Mouse (Mus musculus): Measurements from ENCODE around the gene Phf19. TPM values are rescaled to one million over a fixed set of nuclear protein-coding genes. Genes with fewer than 3 reads are reported as not detected.
A peak's percentile ranks its signal among the peaks of the same experiment; 100 is the strongest.

Gene Phf19
- total RNA-seq (2021): 1 to 10 TPM in 1 of 2 experiments, under 1 TPM in 1; 0.29 to 1.4 TPM

- intact Hi-C loops (cut with DNase I): no loop called here
- DNase-seq (ENCODE audit: low spot score in 2 of 2): peak in 1 of 2 experiments; percentile 7
These were observed at the start of gene Phf19 for GRCm38 (mm10) chr2:34913218-34914068. Gene Phf19, minus strand, starts transcription at chr2:34914026.

- intact Hi-C loops (cut with DNase I): no loop called here
- DNase-seq (ENCODE audit: low spot score in 2 of 2): no peak
These were observed 49.6 kb upstream of the Phf19 start for GRCm38 (mm10) chr2:34963371-34963956.

DNA sequence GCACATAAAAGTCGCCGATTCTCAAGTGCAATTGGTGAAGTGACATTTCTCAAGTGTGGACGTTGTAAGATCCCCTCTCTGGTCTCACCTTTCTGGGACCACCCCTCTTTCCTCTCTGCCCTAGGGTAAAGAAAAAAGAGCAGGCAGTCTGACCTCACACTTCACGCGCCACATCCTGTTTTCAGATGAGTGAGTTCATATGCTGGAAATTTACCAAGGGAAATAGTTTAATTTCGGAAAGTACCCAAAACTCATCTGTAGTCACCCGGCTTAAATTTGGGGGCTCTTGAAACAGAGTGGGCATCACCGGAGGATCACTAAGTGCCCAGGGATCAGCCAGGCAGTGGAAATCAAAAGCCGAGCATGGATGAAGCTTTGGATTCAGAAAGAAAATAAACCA, 49.1 kb upstream of the Phf19 start:
- intact Hi-C loops (cut with DNase I): no loop called here
- no peak for DNase-seq (ENCODE audit: low spot score in 2 of 2)

GRCm38 (mm10) chr2:34962211-34962610, 48.4 kb upstream of the Phf19 start:
- intact Hi-C loops (cut with DNase I): no loop called here
- DNase-seq (ENCODE audit: low spot score in 2 of 2): no peak

DNA sequence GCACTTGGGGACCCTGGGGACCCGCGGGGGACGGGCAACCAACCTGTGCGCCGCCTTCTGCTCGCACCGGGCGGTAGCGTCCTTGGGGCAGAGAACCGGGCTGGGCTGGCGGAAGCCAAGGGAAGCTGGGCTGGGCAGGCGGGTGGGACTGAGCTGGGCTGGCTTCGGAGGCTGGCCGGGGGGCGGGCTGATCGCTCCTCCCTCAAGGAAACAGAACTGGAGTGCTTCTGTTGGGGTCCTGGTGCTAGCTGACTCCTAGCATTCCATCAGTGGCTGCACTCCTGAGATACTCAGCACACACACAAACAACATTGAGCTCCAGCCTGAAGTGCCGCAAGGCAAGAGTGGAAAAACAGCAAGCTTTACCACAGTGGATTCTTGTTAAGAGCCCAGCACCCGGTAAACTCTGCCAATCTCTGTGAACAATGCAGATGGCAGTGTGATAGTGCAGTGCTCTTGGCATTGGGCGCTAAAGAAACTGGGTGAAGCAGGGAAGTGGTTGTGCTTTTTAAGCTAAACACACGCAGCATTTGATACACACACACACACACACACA, 47.7 kb upstream of the Phf19 start, which contains the start of gene Traf1:
Gene Traf1, minus strand, starts transcription at position 292 of the 556 bp plus-strand sequence.
- no peak for DNase-seq (ENCODE audit: low spot score in 2 of 2)
- intact Hi-C loops (cut with DNase I): no loop called here

- intact Hi-C loops (cut with DNase I): no loop called here
- DNase-seq (ENCODE audit: low spot score in 2 of 2): no peak
These were observed 47.1 kb upstream of the Phf19 start for GRCm38 (mm10) chr2:34960966-34961365.

- DNase-seq (ENCODE audit: low spot score in 2 of 2): no peak
- intact Hi-C loops (cut with DNase I): no loop called here
These were observed 46.6 kb upstream of the Phf19 start for GRCm38 (mm10) chr2:34960466-34960865.

- intact Hi-C loops (cut with DNase I): no loop called here
- no peak for DNase-seq (ENCODE audit: low spot score in 2 of 2)
These were observed 44.8 kb upstream of the Phf19 start for GRCm38 (mm10) chr2:34958582-34958981.

- no peak for DNase-seq (ENCODE audit: low spot score in 2 of 2)
- intact Hi-C loops (cut with DNase I): no loop called here
These were observed 44.2 kb upstream of the Phf19 start for GRCm38 (mm10) chr2:34958036-34958435.

- intact Hi-C loops (cut with DNase I): no loop called here
- no peak for DNase-seq (ENCODE audit: low spot score in 2 of 2)
These were observed 43.6 kb upstream of the Phf19 start for GRCm38 (mm10) chr2:34957405-34957804.

GRCm38 (mm10) chr2:34956941-34957340, 43.1 kb upstream of the Phf19 start:
- intact Hi-C loops (cut with DNase I): no loop called here
- DNase-seq (ENCODE audit: low spot score in 2 of 2): no peak

- intact Hi-C loops (cut with DNase I): no loop called here
- no peak for DNase-seq (ENCODE audit: low spot score in 2 of 2)
These were observed 40.5 kb upstream of the Phf19 start for GRCm38 (mm10) chr2:34954344-34954743.

DNA sequence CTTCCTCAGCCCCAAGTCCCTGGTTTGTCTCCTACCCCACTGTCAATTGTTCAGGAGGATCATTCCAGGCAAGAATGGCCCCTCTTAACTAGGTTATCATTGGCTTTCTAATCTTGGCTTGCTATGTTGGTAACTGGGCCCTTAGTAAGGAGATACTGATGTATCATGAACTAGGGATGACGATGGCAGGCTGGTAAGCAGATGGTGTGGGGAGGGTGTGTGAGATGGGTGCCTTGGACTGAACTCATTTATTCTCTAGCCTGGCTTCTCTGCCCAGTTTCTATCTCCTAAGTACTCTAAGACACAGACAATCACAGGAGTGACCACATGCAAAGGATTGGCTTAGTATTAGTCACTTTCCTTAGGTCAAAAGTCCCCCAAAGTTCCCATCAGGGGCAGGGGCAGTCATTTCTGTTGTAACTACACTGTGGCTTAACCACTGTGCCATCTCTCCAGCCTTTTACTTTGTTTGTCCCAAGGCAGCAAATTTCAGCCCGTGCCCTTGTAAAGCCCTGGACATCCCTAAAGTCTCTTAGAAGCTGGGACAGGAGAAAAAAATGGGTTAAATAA, 39.8 kb upstream of the Phf19 start:
- DNase-seq (ENCODE audit: low spot score in 2 of 2): no peak
- intact Hi-C loops (cut with DNase I): no loop called here

GRCm38 (mm10) chr2:34953018-34953417, 39.2 kb upstream of the Phf19 start:
- no peak for DNase-seq (ENCODE audit: low spot score in 2 of 2)
- intact Hi-C loops (cut with DNase I): no loop called here

DNA sequence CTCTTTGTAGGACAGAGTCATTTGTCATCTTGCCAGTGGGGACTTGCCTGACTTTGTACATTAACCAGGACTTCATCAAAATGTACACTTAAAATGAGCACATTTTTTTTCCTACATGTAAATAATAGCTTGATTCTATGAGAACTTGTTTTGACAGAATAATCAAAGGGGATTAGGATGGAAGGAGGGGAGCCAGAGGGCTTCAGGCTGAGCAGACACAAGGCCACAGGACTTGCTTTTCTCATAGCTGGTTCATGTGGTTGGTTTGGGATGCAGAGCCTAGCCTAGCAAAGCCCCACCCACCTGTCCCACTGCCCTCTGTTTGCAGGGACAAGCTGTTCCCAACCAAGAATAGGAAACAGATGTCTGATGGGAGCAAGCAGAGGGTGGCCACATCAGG, 37.6 kb upstream of the Phf19 start:
- intact Hi-C loops (cut with DNase I): no loop called here
- no peak for DNase-seq (ENCODE audit: low spot score in 2 of 2)

DNA sequence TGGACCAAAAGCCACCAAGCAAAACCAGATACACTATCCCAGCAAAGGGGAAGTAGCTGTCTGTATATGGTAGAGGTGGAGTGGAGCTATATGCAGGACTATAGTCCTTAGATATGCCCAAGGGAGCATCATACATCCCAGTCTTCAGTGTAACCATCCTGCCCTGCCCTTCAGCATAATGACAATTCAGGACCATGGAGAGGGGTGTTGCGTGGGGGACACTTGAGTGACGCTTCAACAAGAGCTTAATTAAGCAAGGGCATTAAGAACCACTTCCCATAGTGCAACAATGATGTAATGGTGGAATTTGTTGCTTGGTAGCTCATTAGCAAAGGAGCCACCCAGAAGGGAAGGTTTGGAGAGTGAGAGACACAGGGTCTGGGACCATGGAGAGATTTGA, 34.8 kb upstream of the Phf19 start:
- intact Hi-C loops (cut with DNase I): no loop called here
- DNase-seq (ENCODE audit: low spot score in 2 of 2): no peak

- no peak for DNase-seq (ENCODE audit: low spot score in 2 of 2)
- intact Hi-C loops (cut with DNase I): no loop called here
These were observed 32.2 kb upstream of the Phf19 start for GRCm38 (mm10) chr2:34946046-34946445.

GRCm38 (mm10) chr2:34945580-34945979, 31.8 kb upstream of the Phf19 start:
- DNase-seq (ENCODE audit: low spot score in 2 of 2): no peak
- intact Hi-C loops (cut with DNase I): loop anchor here (2.0 kb wide), 1 partner anchor 25 kb away; no protein-coding TSS in a partner anchor

GRCm38 (mm10) chr2:34944761-34945160, 30.9 kb upstream of the Phf19 start:
- intact Hi-C loops (cut with DNase I): loop anchor here (2.0 kb wide), 1 partner anchor 26 kb away; no protein-coding TSS in a partner anchor
- DNase-seq (ENCODE audit: low spot score in 2 of 2): no peak

GRCm38 (mm10) chr2:34943556-34944120, 29.8 kb upstream of the Phf19 start:
- no peak for DNase-seq (ENCODE audit: low spot score in 2 of 2)
- intact Hi-C loops (cut with DNase I): loop anchor here (2.0 kb wide), 1 partner anchor 27 kb away; no protein-coding TSS in a partner anchor

Data from left cerebral cortex, postnatal 36 days (tissue).